Mouse (Mus musculus): Measurements from ENCODE around the gene Gm10837. TPM values are rescaled to one million over a fixed set of nuclear protein-coding genes. Genes with fewer than 3 reads are reported as not detected.
A peak's percentile ranks its signal among the peaks of the same experiment; 100 is the strongest.
"Not testable (repeated sequence)": the region's sequence is repeated elsewhere in the genome, so short reads cannot be mapped to it uniquely, and the experiment has no call there.

Gene Gm10837
- polyA plus RNA-seq, 1 experiment = not detected

DNA sequence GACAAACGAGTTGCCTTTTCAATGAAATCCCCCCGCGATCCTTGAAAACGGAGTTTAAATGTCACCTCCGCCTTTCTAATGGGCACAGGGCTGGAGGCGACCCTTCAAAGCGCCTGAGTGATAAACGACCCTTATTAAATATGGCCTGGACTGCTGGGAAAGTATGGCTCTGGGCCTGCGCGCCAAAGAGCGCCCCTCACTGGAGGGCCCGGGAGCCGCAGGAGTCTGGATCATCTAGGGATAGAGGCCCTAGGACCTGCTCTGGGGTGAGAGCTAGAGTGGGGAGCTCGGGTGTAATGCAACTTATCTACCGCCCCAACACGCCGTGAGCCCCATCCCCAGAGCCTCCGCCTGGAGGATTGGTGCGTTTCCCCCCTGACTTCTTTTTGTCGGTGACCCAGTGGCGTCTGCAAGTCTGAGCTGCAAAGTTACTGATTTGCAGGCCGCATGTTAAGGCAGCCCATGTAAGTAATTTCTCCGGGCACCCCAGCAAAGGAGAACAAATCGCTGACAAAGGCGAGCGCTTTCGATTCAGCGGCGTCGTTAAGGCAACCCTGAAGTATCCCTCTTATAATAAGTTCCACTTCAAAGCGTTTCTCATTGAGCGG, 36.9 kb upstream of the Gm10837 start:
- Histone ChIP-seq H3K4me3 (ENCODE audit: low read depth, low read length) (peak overlapping the region; percentile 45), H3K36me3 (ENCODE audit: control insufficient read depth, insufficient read depth, low read length) (no peaks in the 10 kb centered on the region), H3K27me3 (ENCODE audit: control insufficient read depth, insufficient read depth, low read length) (peaks cover 58% of the 10 kb centered on the region), H3K4me1 (ENCODE audit: control insufficient read depth, insufficient read depth, insufficient read length, low read length) (peaks cover 8% of the 10 kb centered on the region), H3K27ac (ENCODE audit: insufficient read depth, low read depth, low read length) (no peak overlapping the region)
- 7% methylated on average over 32 of the region's 32 CpGs for WGBS
- no peak for TF ChIP-seq CTCF (IDR thresholded peaks at IDR 0.05; ENCODE audit: extremely low read depth, insufficient read length, insufficient replicate concordance, low read depth, low read length)
- no peak for TF ChIP-seq POLR2A (IDR thresholded peaks at IDR 0.05; ENCODE audit: low read depth, low read length)

GRCm38 (mm10) chr14:122453996-122454738, 36.2 kb upstream of the Gm10837 start:
- 14% methylated on average over 12 of the region's 12 CpGs for WGBS
- Histone ChIP-seq H3K4me1 (ENCODE audit: control insufficient read depth, insufficient read depth, insufficient read length, low read length) (peaks cover 8% of the 10 kb centered on the region), H3K4me3 (ENCODE audit: low read depth, low read length) (no peak overlapping the region), H3K36me3 (ENCODE audit: control insufficient read depth, insufficient read depth, low read length) (no peaks in the 10 kb centered on the region), H3K27ac (ENCODE audit: insufficient read depth, low read depth, low read length) (no peak overlapping the region), H3K27me3 (ENCODE audit: control insufficient read depth, insufficient read depth, low read length) (peaks cover 56% of the 10 kb centered on the region)
- TF ChIP-seq POLR2A (IDR thresholded peaks at IDR 0.05; ENCODE audit: low read depth, low read length) (no peak), CTCF (IDR thresholded peaks at IDR 0.05; ENCODE audit: extremely low read depth, insufficient read length, insufficient replicate concordance, low read depth, low read length) (no peak)

GRCm38 (mm10) chr14:122454901-122455561, 35.4 kb upstream of the Gm10837 start:
- no peak overlapping the region for H3K27ac ChIP-seq (ENCODE audit: insufficient read depth, low read depth, low read length)
- H3K4me1 ChIP-seq (ENCODE audit: control insufficient read depth, insufficient read depth, insufficient read length, low read length) = peaks cover 8% of the 10 kb centered on the region
- H3K36me3 ChIP-seq (ENCODE audit: control insufficient read depth, insufficient read depth, low read length) = no peaks in the 10 kb centered on the region
- H3K27me3 ChIP-seq (ENCODE audit: control insufficient read depth, insufficient read depth, low read length) = peaks cover 49% of the 10 kb centered on the region
- TF ChIP-seq POLR2A (IDR thresholded peaks at IDR 0.05; ENCODE audit: low read depth, low read length) = no peak
- TF ChIP-seq CTCF (IDR thresholded peaks at IDR 0.05; ENCODE audit: extremely low read depth, insufficient read length, insufficient replicate concordance, low read depth, low read length) = no peak
- 68% methylated on average over 10 of the region's 10 CpGs for WGBS
- H3K4me3 ChIP-seq (ENCODE audit: low read depth, low read length) = no peak overlapping the region

DNA sequence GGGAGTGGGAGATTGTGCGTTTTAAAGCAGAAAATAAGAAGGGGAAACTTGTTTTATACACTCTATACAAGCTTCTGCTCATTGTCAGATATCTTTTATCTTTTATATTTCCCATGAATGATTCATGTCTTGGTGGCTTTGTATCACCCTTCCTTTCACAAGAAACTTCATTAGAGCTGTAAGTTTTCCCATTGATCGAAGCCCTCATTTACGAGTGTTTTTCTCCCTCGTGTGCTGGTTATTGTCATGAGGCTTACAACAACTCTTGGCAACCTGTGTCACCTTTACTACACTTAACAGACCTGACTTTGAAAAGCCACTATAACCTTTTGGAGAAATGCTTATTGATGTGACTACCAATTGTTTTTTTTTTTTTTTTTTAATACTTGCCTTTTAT, 34.8 kb upstream of the Gm10837 start:
- Histone ChIP-seq H3K27me3 (ENCODE audit: control insufficient read depth, insufficient read depth, low read length) (peaks cover 43% of the 10 kb centered on the region), H3K36me3 (ENCODE audit: control insufficient read depth, insufficient read depth, low read length) (no peaks in the 10 kb centered on the region), H3K4me3 (ENCODE audit: low read depth, low read length) (no peak overlapping the region), H3K4me1 (ENCODE audit: control insufficient read depth, insufficient read depth, insufficient read length, low read length) (peaks cover 8% of the 10 kb centered on the region), H3K27ac (ENCODE audit: insufficient read depth, low read depth, low read length) (no peak overlapping the region)
- no peak for TF ChIP-seq POLR2A (IDR thresholded peaks at IDR 0.05; ENCODE audit: low read depth, low read length)
- TF ChIP-seq CTCF (IDR thresholded peaks at IDR 0.05; ENCODE audit: extremely low read depth, insufficient read length, insufficient replicate concordance, low read depth, low read length) = no peak
- 76% methylated on average over 4 of the region's 4 CpGs for WGBS

GRCm38 (mm10) chr14:122459332-122459731, 31.1 kb upstream of the Gm10837 start:
- H3K27ac ChIP-seq (ENCODE audit: insufficient read depth, low read depth, low read length); H3K36me3 ChIP-seq (ENCODE audit: control insufficient read depth, insufficient read depth, low read length); H3K4me1 ChIP-seq (ENCODE audit: control insufficient read depth, insufficient read depth, insufficient read length, low read length); H3K4me3 ChIP-seq (ENCODE audit: low read depth, low read length): not testable (repeated sequence)
- 77% methylated on average over 12 of the region's 12 CpGs for WGBS
- peaks cover 37% of the 10 kb centered on the region for H3K27me3 ChIP-seq (ENCODE audit: control insufficient read depth, insufficient read depth, low read length)

GRCm38 (mm10) chr14:122459776-122460175, 30.6 kb upstream of the Gm10837 start:
- Histone ChIP-seq H3K27ac (ENCODE audit: insufficient read depth, low read depth, low read length) (no peak overlapping the region), H3K27me3 (ENCODE audit: control insufficient read depth, insufficient read depth, low read length) (peaks cover 39% of the 10 kb centered on the region), H3K36me3 (ENCODE audit: control insufficient read depth, insufficient read depth, low read length) (no peaks in the 10 kb centered on the region), H3K4me3 (ENCODE audit: low read depth, low read length) (no peak overlapping the region), H3K4me1 (ENCODE audit: control insufficient read depth, insufficient read depth, insufficient read length, low read length) (peaks cover 7% of the 10 kb centered on the region)
- no peak for TF ChIP-seq POLR2A (IDR thresholded peaks at IDR 0.05; ENCODE audit: low read depth, low read length)
- no peak for TF ChIP-seq CTCF (IDR thresholded peaks at IDR 0.05; ENCODE audit: extremely low read depth, insufficient read length, insufficient replicate concordance, low read depth, low read length)
- 100% methylated on average over 1 of the region's 1 CpGs for WGBS

- H3K36me3 ChIP-seq (ENCODE audit: control insufficient read depth, insufficient read depth, low read length) = no peaks in the 10 kb centered on the region
- TF ChIP-seq CTCF (IDR thresholded peaks at IDR 0.05; ENCODE audit: extremely low read depth, insufficient read length, insufficient replicate concordance, low read depth, low read length) = no peak
- TF ChIP-seq POLR2A (IDR thresholded peaks at IDR 0.05; ENCODE audit: low read depth, low read length) = no peak
- WGBS = 60% methylated on average over 5 of the region's 5 CpGs
- peaks cover 40% of the 10 kb centered on the region for H3K27me3 ChIP-seq (ENCODE audit: control insufficient read depth, insufficient read depth, low read length)
- peaks cover 10% of the 10 kb centered on the region for H3K4me1 ChIP-seq (ENCODE audit: control insufficient read depth, insufficient read depth, insufficient read length, low read length)
- no peak overlapping the region for H3K4me3 ChIP-seq (ENCODE audit: low read depth, low read length)
- H3K27ac ChIP-seq (ENCODE audit: insufficient read depth, low read depth, low read length) = no peak overlapping the region
Measured at GRCm38 (mm10) chr14:122460226-122460625, 30.2 kb upstream of the Gm10837 start.
